Mouse (Mus musculus): ENCODE measurements around the gene Mob3b.

Gene Mob3b

DNA sequence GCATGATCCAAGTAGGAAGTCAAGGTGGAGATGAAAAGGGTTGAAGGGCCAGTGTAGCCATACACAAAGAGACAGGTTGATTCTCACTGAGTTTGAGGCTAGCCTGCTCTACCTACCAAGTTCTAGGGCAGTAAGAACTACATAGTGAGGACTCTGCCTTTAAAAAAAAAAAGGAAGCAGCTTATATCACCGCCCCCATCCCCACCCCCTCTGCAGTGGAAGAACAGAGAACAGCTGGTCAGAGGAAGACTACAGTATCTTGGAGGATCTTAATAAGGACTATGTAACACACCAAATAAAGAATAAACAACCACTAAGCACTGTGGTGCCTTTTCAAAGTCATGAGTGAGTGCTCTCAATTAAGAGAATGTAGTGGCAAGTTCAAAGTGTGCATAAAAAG is 138.9 kb downstream of the Mob3b start:
- Histone ChIP-seq H3K4me1 (replicated peaks; ENCODE audit: low read depth, low read length) (peaks cover 12% of the 10 kb centered on the region), H3K4me3 (replicated peaks; ENCODE audit: low read length) (no peak overlapping the region)
- TF ChIP-seq CTCF (conservative IDR thresholded peaks at IDR 0.05; ENCODE audit: low read length): no peak
- no peak for TF ChIP-seq NANOG (IDR thresholded peaks at IDR 0.05; ENCODE audit: borderline replicate concordance, low read length)
- TF ChIP-seq POU5F1 (IDR thresholded peaks at IDR 0.05; ENCODE audit: borderline replicate concordance, low read length): no peak

DNA sequence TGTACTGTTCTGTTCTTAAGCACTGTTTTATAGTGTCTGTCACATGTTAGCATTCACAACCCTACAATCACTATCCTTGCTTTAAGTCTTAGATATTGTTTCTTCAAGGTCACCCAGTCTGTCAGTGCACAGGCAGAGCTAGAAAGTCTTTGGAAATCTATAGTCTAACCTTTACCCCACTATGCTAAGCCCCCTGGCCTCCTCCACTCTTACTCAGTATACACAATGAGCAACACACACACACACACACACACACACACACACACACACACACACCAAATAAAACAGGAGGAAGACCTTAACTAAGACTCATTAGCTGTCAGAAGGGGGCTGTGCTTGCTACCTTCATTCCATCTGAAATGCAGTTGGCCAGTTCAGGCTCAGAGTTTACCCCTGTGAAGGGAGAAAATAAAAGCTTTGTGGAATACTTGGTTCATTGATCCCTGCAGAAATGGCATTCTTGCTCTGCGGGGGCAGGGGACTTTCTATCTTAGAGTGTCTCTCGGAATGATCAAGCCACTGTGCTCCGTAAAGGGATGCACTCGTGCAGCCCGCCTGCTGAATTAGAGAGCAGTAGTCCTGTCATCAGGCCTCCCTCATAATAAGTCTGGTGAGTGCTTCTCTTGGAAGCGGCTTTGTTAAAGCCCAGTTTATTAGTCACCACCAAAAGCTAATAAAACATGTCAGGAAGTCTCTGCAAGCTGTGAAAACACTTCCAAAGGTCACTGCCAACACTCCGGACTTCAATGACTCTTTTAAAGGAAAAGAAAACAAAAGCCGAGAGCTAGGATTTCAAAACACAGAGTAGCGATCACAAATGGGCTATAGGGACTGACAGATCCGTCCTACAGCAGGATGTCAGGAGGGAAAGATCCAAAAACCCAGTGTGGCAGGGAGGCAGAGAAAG is 144.6 kb downstream of the Mob3b start:
- no peaks in the 10 kb centered on the region for H3K9me3 ChIP-seq (ENCODE audit: low read length)
- no peaks in the 10 kb centered on the region for H3K36me3 ChIP-seq (ENCODE audit: insufficient read depth, low read length)
- no peak overlapping the region for H3K4me3 ChIP-seq (replicated peaks; ENCODE audit: low read length)
- H3K4me1 ChIP-seq (replicated peaks; ENCODE audit: low read depth, low read length): peaks cover 7% of the 10 kb centered on the region
- H3K27me3 ChIP-seq (ENCODE audit: insufficient read depth, low read length): 0 out of 2 replicates have a peak, but pooled peaks cover 2% of the 10 kb centered on the region
- no peak for TF ChIP-seq NANOG (IDR thresholded peaks at IDR 0.05; ENCODE audit: borderline replicate concordance, low read length)
- no peak for TF ChIP-seq POU5F1 (IDR thresholded peaks at IDR 0.05; ENCODE audit: borderline replicate concordance, low read length)
- TF ChIP-seq CTCF (conservative IDR thresholded peaks at IDR 0.05; ENCODE audit: low read length): no peak

More for the DNA sequence above, 138.9 kb downstream of the Mob3b start:
- no peaks in the 10 kb centered on the region for H3K9me3 ChIP-seq (ENCODE audit: low read length)
- H3K36me3 ChIP-seq (ENCODE audit: insufficient read depth, low read length): no peaks in the 10 kb centered on the region
- no peaks in the 10 kb centered on the region for H3K27me3 ChIP-seq (ENCODE audit: insufficient read depth, low read length)

DNA sequence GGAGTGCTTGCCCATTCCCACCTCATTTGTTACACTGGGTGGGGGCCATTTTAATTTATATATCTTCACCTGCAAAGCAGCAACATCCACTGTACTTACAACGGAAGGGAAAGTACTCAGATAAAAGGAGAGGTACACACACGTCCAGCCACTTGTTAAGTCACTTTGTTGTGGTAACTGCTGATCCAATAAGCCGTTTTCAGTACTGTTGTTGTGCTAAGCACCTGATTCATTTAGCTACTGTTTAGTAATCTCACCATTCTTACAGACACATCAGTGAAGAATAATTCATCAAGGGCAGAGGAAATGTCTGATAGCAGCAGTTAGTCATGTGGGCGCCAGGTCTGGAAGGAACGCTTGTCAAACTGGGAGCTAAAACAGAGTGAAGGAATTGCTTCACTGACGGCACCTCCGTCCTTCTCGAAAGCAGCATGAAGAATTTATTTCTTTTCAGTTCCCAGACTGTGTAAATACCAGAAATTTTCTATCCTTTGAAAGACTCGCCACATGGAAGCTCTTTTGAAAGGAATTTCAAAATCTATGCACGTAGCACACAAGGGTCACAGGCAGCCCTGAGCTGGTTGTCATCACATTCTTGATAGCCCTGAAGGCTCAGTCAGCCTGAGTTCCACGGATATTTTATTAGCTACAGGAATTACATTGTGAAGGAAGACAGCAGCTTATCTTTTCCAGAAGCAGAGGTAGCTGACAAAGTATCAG is 150.6 kb downstream of the Mob3b start:
- no peaks in the 10 kb centered on the region for H3K9me3 ChIP-seq (ENCODE audit: low read length)
- TF ChIP-seq NANOG (IDR thresholded peaks at IDR 0.05; ENCODE audit: borderline replicate concordance, low read length) (peak; percentile 94), CTCF (conservative IDR thresholded peaks at IDR 0.05; ENCODE audit: low read length) (no peak)
- peaks cover 14% of the 10 kb centered on the region for H3K4me1 ChIP-seq (replicated peaks; ENCODE audit: low read depth, low read length)
- no peaks in the 10 kb centered on the region for H3K36me3 ChIP-seq (ENCODE audit: insufficient read depth, low read length)
- no peak overlapping the region for H3K4me3 ChIP-seq (replicated peaks; ENCODE audit: low read length)
- 0 out of 2 replicates have a peak, but pooled peaks cover 2% of the 10 kb centered on the region for H3K27me3 ChIP-seq (ENCODE audit: insufficient read depth, low read length)

DNA sequence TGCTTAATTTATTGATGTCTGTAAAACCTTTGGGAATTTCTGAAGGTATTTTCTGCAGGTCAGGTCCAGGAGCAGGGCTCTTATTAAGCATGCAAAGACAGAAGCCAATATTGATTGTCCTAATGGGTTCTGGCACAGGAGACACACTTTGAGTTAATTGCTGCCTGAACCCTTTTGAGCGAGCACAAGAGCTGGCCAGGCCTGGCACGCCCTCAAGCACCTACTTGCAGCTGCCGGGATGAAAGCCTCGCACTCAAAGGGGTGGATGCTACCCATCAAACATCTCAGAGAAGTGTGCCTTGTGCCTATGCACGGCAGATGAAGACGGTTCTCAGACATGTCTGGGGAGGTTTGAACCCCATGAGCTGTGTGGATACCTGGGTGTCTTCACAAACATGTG is 151.2 kb downstream of the Mob3b start:
- Histone ChIP-seq H3K4me3 (replicated peaks; ENCODE audit: low read length) (no peak overlapping the region), H3K36me3 (ENCODE audit: insufficient read depth, low read length) (no peaks in the 10 kb centered on the region), H3K27me3 (ENCODE audit: insufficient read depth, low read length) (0 out of 2 replicates have a peak, but pooled peaks cover 2% of the 10 kb centered on the region), H3K4me1 (replicated peaks; ENCODE audit: low read depth, low read length) (peaks cover 14% of the 10 kb centered on the region), H3K9me3 (ENCODE audit: low read length) (no peaks in the 10 kb centered on the region)
- TF ChIP-seq NANOG (IDR thresholded peaks at IDR 0.05; ENCODE audit: borderline replicate concordance, low read length) (no peak), POU5F1 (IDR thresholded peaks at IDR 0.05; ENCODE audit: borderline replicate concordance, low read length) (no peak), CTCF (conservative IDR thresholded peaks at IDR 0.05; ENCODE audit: low read length) (no peak)

DNA sequence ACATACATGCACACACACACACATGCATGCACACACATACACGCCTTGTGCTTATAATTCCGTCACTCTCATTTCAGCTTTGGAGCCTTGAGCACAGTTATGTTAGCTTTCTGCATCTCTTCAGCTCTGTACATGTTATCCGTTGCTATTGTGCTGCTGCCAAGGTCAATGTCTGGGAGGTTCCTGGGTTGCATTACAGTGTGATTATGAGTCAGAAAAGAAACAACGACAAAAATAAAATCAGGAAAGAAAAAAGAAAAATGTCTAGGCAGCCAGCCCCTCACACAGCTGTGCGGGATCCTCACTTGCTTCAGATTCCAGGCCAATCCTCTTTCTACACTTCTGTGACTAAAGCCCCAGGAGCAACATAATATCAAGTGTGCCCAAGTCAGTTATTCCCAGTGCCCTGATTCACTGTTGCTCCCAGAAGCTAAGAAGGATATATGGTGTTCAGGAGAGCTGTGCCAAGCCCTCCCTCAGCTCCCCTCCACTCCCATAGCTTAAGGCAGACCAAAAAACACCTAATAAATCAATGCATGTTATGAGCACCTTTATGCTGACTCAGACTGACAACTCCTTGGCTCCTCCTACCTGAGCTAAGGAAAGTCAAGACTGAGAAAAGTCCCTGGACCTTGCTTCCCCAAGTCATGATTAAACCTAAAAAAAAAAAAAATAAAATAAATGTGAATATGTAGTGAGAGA is 152.1 kb downstream of the Mob3b start:
- Histone ChIP-seq H3K9me3 (ENCODE audit: low read length) (no peaks in the 10 kb centered on the region), H3K36me3 (ENCODE audit: insufficient read depth, low read length) (no peaks in the 10 kb centered on the region), H3K4me1 (replicated peaks; ENCODE audit: low read depth, low read length) (peaks cover 14% of the 10 kb centered on the region), H3K27me3 (ENCODE audit: insufficient read depth, low read length) (0 out of 2 replicates have a peak, but pooled peaks cover 2% of the 10 kb centered on the region), H3K4me3 (replicated peaks; ENCODE audit: low read length) (no peak overlapping the region)
- TF ChIP-seq POU5F1 (IDR thresholded peaks at IDR 0.05; ENCODE audit: borderline replicate concordance, low read length) (no peak), NANOG (IDR thresholded peaks at IDR 0.05; ENCODE audit: borderline replicate concordance, low read length) (no peak), CTCF (conservative IDR thresholded peaks at IDR 0.05; ENCODE audit: low read length) (no peak)

DNA sequence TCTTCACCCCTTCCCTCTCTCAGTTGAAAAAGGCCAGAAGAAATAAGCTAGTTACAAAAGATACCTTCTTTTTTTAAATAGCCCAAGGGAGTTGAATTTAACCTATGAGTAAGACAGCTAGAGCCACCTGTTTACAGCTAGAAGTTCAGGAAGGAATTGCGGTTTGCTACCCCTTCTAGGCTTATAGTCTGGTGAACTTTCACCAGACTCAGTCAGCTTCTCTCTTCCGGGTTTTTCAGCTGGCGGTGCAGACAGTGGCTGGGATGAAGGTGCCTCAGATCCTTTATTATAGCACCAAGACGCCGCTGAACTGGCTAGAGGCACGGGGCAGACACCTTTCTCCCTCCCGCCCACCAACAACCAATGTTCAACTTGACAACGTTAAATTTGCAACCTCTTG is 152.8 kb downstream of the Mob3b start:
- TF ChIP-seq NANOG (IDR thresholded peaks at IDR 0.05; ENCODE audit: borderline replicate concordance, low read length) (no peak), CTCF (conservative IDR thresholded peaks at IDR 0.05; ENCODE audit: low read length) (no peak), POU5F1 (IDR thresholded peaks at IDR 0.05; ENCODE audit: borderline replicate concordance, low read length) (no peak)
- Histone ChIP-seq H3K36me3 (ENCODE audit: insufficient read depth, low read length) (no peaks in the 10 kb centered on the region), H3K4me3 (replicated peaks; ENCODE audit: low read length) (no peak overlapping the region), H3K9me3 (ENCODE audit: low read length) (no peaks in the 10 kb centered on the region), H3K4me1 (replicated peaks; ENCODE audit: low read depth, low read length) (peaks cover 14% of the 10 kb centered on the region), H3K27me3 (ENCODE audit: insufficient read depth, low read length) (0 out of 2 replicates have a peak, but pooled peaks cover 2% of the 10 kb centered on the region)

DNA sequence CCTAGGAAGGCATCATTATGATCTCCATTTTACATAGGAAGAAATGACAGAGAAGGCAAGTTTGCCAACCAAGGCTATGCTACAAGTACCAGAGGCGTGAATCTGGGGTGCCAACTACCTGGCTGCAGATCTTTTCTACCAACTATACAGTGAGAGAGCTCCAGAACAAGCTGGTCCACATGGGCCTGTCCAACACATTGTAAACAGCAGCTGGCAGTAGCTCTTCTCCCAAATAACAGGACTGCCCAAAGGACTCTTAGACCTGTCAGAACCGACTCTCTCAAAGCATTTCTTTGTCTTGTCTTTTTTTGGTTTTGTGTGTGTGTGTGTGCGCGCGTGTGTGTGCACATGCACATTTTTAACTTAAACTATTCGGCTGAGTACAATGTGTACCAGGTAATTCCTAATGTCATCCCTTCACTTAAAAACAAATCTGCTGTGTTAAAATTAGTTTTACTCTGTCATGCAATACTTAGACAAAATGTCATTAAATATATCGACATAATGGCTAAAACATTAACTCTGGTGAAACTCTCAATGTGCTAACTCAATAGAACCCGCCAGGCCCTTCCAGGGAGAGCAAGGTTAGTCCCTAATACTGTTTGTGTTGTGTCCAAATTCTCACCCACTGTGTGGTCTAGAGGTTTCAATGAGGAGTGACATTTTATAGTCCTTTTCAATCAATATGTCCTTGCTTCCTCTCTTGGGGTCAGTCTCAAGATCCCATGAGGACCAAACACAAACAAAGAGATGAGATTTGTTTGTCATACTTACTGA is 153.5 kb downstream of the Mob3b start:
- Histone ChIP-seq H3K36me3 (ENCODE audit: insufficient read depth, low read length) (no peaks in the 10 kb centered on the region), H3K27me3 (ENCODE audit: insufficient read depth, low read length) (0 out of 2 replicates have a peak, but pooled peaks cover 2% of the 10 kb centered on the region), H3K4me1 (replicated peaks; ENCODE audit: low read depth, low read length) (peaks cover 14% of the 10 kb centered on the region), H3K9me3 (ENCODE audit: low read length) (no peaks in the 10 kb centered on the region), H3K4me3 (replicated peaks; ENCODE audit: low read length) (no peak overlapping the region)
- TF ChIP-seq CTCF (conservative IDR thresholded peaks at IDR 0.05; ENCODE audit: low read length) (no peak), NANOG (IDR thresholded peaks at IDR 0.05; ENCODE audit: borderline replicate concordance, low read length) (no peak), POU5F1 (IDR thresholded peaks at IDR 0.05; ENCODE audit: borderline replicate concordance, low read length) (no peak)
